Mouse (Mus musculus): ENCODE data around the gene Olfr93. TPM values are rescaled to one million over a fixed set of nuclear protein-coding genes. Genes with fewer than 3 reads are reported as not detected.

The Olfr93 gene
- polyA plus RNA-seq (2012; rRNA removed): not detected in 2 replicates

GRCm38 (mm10) chr17:37161394-37161793 lies at the start of gene Olfr93:
TSS of gene Olfr93 (minus strand) at chr17:37161494.

GRCm38 (mm10) chr17:37200894-37201293 lies 39.6 kb upstream of the Olfr93 start, which contains the start of gene Olfr94:
TSS of gene Olfr94 (minus strand) at chr17:37200994.

GRCm38 (mm10) chr17:37193656-37194055 lies 32.4 kb upstream of the Olfr93 start, which contains the start of gene Ubd:
TSS of gene Ubd (plus strand) at chr17:37193892.

GRCm38 (mm10) chr17:37119988-37120387 lies 41.3 kb downstream of the Olfr93 start, which contains the start of gene Olfr92:
TSS of gene Olfr92 (minus strand) at chr17:37120088.

GRCm38 (mm10) chr17:37098178-37098577 lies 63.1 kb downstream of the Olfr93 start, which contains the start of gene Olfr91:
TSS of gene Olfr91 (minus strand) at chr17:37098278.

Other genes starting within 250 kb of the Olfr93 start
- gene Rnf39, start 218.6 kb downstream of the Olfr93 start, polyA plus RNA-seq (2012; rRNA removed): 13.0 and 39.4 TPM in 2 replicates
- gene Ppp1r11, start 209.8 kb downstream of the Olfr93 start, polyA plus RNA-seq (2012; rRNA removed): 13.9 and 20.2 TPM in 2 replicates
- 10.5 and 15.2 TPM in 2 replicates for gene Znrd1, start 202.9 kb downstream of the Olfr93 start, polyA plus RNA-seq (2012; rRNA removed)
- gene Znrd1as, start 202.9 kb downstream of the Olfr93 start, polyA plus RNA-seq (2012; rRNA removed): 0.34 TPM in 1 of 2 replicates, not detected in the other
- not detected in 2 replicates for gene 2410137M14Rik, start 180.3 kb downstream of the Olfr93 start, polyA plus RNA-seq (2012; rRNA removed)
- gene H2-M5, start 172.0 kb downstream of the Olfr93 start, polyA plus RNA-seq (2012; rRNA removed): 0.10 TPM in 1 of 2 replicates, not detected in the other
- 0.31 and 0.65 TPM in 2 replicates for gene Zfp57, start 160.3 kb downstream of the Olfr93 start, polyA plus RNA-seq (2012; rRNA removed)
- gene Mog, start 138.1 kb downstream of the Olfr93 start, polyA plus RNA-seq (2012; rRNA removed): not detected in 2 replicates
- 8.1 and 12.3 TPM in 2 replicates for gene Gabbr1, start 115.5 kb downstream of the Olfr93 start, polyA plus RNA-seq (2012; rRNA removed)
- gene Olfr90, start 73.0 kb downstream of the Olfr93 start, polyA plus RNA-seq (2012; rRNA removed): not detected in 2 replicates
- not detected in 2 replicates for gene Olfr91, start 63.2 kb downstream of the Olfr93 start, polyA plus RNA-seq (2012; rRNA removed)
- gene Olfr92, start 41.4 kb downstream of the Olfr93 start, polyA plus RNA-seq (2012; rRNA removed): not detected in 2 replicates
- gene Ubd, start 32.4 kb upstream of the Olfr93 start, polyA plus RNA-seq (2012; rRNA removed): not detected in 2 replicates
- not detected in 2 replicates for gene Olfr94, start 39.5 kb upstream of the Olfr93 start, polyA plus RNA-seq (2012; rRNA removed)
- not detected in 2 replicates for gene Olfr95, start 51.6 kb upstream of the Olfr93 start, polyA plus RNA-seq (2012; rRNA removed)
- not detected in 2 replicates for gene Olfr96, start 58.7 kb upstream of the Olfr93 start, polyA plus RNA-seq (2012; rRNA removed)
- gene Olfr97, start 75.8 kb upstream of the Olfr93 start, polyA plus RNA-seq (2012; rRNA removed): not detected in 2 replicates
- gene Olfr98, start 102.3 kb upstream of the Olfr93 start, polyA plus RNA-seq (2012; rRNA removed): not detected in 2 replicates
- 1.7 TPM in 2 replicates for gene H2-M3, start 108.7 kb upstream of the Olfr93 start, polyA plus RNA-seq (2012; rRNA removed)
- not detected in 2 replicates for gene Olfr99, start 122.0 kb upstream of the Olfr93 start, polyA plus RNA-seq (2012; rRNA removed)
- not detected in 2 replicates for gene Olfr101, start 142.8 kb upstream of the Olfr93 start, polyA plus RNA-seq (2012; rRNA removed)
- not detected in 2 replicates for gene Olfr102, start 155.6 kb upstream of the Olfr93 start, polyA plus RNA-seq (2012; rRNA removed)
- gene Olfr103, start 178.2 kb upstream of the Olfr93 start, polyA plus RNA-seq (2012; rRNA removed): not detected in 2 replicates
- not detected in 2 replicates for gene Olfr104-ps, start 198.1 kb upstream of the Olfr93 start, polyA plus RNA-seq (2012; rRNA removed)
- gene Olfr105-ps, start 217.5 kb upstream of the Olfr93 start, polyA plus RNA-seq (2012; rRNA removed): not detected in 2 replicates
- not detected in 2 replicates for gene Olfr106-ps, start 228.9 kb upstream of the Olfr93 start, polyA plus RNA-seq (2012; rRNA removed)
- gene Olfr107, start 237.7 kb upstream of the Olfr93 start, polyA plus RNA-seq (2012; rRNA removed): not detected in 2 replicates

All from stomach, adult 2 months (tissue).